Mouse (Mus musculus): ENCODE data around the gene Mpz.

Mpz gene

GRCm38 (mm10) chr1:171187851-171188700 lies 37.6 kb downstream of the Mpz start:
- DNase-seq (ENCODE audit: low read depth, low spot score), result no peak

DNA sequence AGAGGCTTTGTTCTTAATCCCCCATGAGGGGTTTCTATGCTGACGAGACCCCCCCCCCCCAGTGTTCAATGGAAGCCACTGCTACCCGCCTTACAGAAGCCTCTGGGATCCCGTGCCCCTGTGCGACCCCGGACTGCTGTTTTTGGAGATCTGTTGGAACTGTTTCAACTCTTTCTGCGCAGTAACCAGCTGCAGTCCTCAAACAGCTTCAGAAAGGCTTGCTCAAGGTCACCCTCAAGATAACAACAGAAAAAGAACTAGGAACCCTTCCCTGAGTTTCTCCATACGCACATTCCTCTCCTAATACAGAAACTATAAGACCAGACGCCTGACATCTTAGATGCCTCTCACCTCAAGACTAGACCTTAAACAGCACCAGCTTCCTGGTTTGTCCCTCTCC lies 38.5 kb downstream of the Mpz start:
- no peak for DNase-seq (ENCODE audit: low read depth, low spot score)

DNA sequence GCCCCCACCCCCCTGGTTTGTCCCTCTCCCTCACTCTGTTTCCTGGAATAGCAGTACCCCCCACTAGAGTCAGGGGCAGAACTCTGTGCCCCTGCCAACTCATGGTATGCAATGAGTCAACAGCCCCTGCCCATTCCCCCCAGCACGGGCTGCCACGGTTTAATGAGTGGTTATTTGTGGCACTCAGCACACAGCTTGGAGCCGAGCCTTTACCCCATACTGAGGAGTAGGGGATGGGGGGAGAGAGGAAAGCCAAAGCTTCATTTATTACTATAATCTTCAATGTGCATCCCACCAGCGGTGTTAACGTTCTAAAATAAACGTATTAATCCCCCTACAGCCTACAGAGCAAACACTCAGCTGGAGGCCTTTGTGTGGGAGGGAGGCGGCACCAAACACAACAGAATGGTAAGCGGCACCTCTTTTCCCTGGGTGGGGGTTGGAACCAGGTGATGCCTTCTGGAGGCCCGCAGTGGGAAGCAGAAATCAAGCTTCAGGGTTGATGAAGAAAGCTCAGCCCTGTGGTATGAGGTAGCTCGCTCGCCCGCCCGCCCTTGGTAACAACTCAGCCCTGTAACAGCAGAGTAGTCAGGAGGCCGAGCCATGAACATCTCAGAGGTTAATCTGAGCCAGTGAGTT lies 39.1 kb downstream of the Mpz start:
- no peak for DNase-seq (ENCODE audit: low read depth, low spot score)

DNA sequence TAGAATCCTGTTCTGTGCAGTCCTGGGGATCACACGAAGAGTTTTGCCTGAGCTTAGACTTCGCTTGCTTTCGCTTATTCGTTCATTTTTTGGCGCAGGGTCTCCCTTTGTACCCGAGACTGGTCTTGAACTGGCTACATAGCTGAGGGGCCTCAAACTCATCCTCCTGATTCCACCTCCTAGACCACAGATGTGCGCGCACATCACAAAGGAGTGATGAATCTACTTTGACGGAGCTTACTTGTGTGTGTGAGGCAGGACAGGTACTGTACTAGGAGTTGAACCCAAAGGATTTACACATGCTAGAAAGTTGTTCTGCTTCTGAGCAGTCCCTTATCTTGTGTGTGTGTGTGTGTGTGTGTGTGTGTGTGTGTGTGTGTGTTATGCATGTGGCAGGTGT lies 40.3 kb downstream of the Mpz start:
- no peak for DNase-seq (ENCODE audit: low read depth, low spot score)

GRCm38 (mm10) chr1:171192283-171192682 lies 41.8 kb downstream of the Mpz start:
- DNase-seq (ENCODE audit: low read depth, low spot score), result no peak

DNA sequence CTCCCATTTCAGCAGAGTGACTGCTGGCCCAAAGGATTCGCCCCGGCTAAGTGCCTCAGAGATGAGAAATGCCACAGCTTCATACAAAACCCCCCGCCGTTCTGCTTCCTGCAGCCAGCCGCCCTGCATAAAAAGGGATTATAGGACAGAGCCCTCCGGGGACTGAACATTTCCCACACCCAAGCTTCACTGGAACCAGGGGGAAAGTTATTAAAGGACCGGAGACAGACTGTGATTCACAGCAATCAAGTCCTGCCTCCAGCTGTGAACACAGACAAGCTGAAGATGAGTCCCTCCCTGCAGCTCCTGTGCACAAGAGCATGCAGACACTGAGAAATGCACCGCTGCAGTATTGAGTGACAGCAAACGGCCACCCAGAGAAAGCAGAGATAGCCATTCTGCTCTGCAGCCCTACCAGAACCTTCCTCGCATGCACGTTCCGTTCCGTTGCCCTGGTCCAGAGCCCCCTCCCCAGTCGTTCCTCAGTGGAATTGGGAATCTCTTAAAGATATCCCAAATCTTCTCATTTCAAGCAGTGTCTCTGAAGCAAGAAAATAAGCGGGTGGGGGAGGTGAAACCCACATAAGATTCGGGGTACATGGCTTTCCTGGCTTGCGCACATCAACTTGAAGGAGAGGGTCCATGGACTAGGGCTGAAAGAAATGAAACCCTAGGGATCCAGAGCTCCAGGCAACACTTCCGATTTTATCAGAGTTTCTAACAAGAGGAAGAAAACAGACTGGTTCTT lies 42.8 kb downstream of the Mpz start:
- no peak for DNase-seq (ENCODE audit: low read depth, low spot score)

DNA sequence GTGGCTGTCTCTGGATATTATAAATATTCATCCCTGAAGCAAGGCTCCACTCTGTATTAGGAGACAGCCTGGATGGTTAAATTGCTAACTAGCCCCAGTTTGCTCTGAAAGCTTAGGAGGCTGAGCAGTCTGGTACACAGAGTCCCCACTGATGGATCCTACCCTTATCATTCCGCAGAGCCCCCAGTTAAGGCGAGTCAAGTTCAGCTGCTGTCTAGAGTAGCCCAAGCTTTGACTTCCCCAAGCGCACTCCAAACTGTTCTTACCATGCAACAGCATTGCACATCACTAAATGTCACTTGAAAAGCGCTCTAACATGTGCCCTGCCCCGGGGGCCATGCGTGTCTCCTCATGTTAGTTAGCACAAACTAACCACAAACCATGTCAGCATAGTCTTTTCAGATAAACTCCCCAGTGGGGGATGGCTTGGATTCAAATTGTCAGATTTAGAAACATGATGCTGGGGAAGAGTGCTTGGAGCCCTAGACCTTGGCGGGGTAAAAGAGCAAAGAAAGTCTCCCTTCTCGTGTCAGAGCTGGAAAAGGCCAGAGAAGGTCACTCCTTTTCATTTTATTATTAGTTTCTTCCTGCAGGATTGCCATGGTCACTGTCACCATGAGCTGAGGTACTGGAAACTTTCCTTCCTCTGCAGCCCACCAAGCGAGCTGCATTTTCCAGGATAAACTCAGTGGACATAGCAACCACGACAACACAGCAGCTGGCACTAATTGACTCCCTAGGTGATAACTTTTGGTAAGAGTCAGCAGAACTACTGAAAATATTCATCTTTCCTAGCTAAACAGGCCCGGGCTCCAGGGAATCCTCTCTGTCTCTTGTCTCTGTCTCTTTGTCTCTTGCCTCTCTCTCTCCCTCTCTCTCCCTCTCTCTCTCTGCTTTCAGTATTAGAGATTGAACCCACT lies 43.7 kb downstream of the Mpz start:
- no peak for DNase-seq (ENCODE audit: low read depth, low spot score)

GRCm38 (mm10) chr1:171195046-171195822 lies 44.7 kb downstream of the Mpz start:
- no peak for DNase-seq (ENCODE audit: low read depth, low spot score)

DNA sequence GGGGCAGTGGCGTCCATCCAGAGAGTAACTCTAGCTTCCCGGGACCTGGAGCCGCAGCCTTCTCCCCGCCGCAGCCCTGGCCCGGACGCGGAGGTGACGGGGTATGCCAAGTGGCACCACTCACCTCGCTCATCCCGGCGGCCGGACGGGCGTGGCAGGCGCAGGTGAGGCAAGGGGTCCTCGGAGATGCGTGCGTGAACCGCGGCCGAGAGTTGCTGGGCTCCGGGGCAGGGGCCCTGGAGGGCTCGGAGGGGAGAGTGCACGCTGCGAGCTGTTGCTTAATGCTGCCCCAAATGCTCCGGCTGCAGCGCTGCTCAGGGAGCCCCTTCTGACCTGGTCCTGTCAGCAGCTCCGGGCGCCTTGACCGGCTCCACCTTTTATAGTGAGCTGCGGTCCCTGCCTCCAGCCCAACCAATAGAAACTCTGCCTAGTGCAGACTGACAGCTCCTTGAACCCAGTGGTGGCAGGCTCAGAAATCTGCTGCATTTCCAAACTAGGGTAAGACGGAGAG lies 45.4 kb downstream of the Mpz start, which contains the start of gene Pcp4l1:
Gene Pcp4l1 (minus strand): TSS at position 382 of the 511 bp plus-strand sequence.
- DNase-seq (ENCODE audit: low read depth, low spot score), result peak; percentile 54

DNA sequence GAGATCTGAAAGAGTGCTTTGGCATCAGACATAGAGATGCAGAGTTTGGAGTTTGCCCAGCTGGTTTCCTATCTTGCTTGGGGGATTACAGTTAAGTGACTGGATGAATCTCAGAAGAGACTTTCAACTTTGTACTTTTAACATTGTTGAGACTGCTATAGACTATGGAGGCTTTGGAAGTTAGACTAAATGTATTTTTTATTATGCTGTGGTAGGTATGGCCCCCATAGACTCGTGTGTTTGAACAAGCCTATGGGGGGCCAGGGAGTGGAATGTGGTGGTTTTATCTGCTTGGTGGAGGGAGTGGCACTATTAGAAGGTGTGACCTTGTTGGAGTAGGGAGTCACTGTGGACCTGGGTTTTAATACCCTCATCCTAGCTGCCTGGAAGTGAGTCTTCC lies 49.0 kb downstream of the Mpz start:
- no peak for DNase-seq (ENCODE audit: low read depth, low spot score)

DNA sequence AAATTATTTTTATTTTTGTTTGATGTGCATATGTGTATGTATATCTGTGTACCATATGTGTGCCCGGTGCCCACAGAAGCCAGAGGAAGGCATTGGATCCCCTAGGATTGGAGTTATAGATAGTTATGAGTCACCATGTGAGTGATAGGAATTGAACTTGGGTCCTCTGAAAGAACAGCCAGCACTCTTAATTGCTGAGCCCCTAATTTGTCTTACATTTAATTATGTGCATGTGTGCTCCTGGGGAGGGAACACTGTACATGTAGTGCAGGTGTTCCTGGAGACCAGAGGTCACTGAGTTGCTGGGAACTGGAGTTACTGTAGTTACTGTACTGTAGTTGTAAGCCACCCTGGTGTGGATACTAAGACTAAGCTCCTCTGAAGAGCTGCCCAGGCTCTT lies 50.3 kb downstream of the Mpz start:
- no peak for DNase-seq (ENCODE audit: low read depth, low spot score)

DNA sequence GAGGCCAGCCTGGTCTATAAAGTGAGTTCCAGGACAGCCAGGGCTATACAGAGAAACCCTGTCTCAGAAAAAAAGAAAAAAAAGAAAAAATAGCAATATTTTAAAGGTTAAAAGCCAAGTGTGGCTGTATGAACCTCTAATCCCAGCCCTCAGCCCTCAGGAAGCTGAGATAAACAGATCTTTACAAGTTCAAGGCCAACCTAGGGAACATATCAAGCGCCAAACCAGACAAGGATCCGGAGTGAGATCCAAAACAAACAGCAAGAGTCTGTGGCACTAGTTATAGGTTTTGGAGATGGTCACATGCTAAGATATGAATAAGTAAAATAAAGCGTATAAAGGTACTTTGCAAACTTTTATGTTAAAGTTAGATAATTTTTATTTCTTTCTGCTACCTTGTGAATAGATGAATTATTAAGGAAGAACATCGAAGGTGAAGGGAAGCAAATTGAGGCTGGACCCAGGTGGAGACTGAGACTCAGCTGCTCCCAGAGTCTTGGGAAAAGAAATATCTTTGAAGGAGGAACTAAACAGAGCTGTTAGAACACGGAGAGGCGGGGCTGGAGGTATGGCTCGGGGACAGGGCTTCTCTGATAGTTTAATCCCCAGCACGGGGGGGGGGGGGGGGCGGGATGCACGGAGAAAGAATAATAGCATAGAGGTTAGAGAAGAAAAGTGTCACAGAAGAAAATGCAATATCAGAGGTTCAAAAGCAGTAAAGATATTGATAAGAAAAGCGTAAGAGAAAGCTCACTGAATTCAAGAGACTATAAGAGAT lies 53.1 kb downstream of the Mpz start:
- DNase-seq (ENCODE audit: low read depth, low spot score), result no peak

- DNase-seq (ENCODE audit: low read depth, low spot score), result no peak
These were observed 53.7 kb downstream of the Mpz start for GRCm38 (mm10) chr1:171204249-171204644.

DNA sequence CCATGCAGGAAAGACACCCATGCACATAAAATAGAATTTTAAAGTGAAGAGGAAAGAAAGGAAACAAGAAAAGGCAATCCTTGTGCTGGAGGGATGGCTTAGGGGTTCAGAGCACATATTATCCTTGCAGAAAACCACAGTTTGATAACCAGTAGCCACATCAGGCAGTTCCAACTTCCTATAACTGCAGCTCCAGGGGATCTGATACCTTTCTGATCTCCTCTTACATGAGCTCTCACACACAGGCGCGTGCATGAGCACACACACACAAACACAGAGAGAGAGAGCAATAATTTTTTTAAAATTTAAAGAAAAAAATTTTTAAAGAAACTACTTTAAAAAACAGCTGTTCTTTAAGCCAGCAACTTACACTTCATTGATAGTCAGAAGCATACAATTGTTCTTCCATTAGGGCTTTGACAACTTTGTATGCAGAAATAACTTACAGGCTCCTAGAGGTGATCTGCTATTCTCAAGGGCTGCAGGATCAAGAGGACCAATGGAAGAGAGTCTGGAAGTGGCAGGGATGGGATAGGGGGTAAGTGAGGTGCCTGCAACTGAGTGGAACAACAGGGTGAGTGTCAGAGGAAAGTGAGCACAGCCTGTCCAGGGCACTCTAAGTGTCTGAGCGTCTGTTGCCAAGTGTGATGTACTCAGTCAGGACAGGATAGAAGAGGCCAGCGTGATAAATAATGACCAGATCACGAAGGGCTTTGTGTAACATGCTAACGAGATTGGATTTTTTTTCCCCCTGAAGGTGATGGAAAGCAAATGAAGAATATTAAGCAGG lies 55.4 kb downstream of the Mpz start:
- no peak for DNase-seq (ENCODE audit: low read depth, low spot score)

DNA sequence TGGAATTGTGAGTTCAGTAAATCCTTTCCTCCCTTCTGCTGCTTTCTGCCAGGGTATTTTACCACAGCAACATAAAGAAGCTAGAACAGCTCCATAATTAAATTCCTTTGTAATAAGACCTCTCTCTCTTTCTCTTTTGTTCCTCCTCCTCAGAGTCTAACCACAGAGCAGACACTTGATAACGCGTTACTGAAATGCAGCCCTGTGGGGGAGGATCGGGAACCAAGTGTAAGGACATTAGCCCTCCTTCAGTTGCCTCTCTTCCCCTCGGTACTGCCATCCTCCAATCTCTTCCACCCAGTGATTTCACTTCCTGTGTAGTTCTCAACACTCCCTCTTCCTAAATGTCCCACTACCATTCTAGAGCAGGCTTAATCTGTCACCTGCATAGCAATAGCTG lies 58.9 kb downstream of the Mpz start:
- no peak for DNase-seq (ENCODE audit: low read depth, low spot score)
